Mouse (Mus musculus) midbrain, embryonic 11.5 days (tissue): ENCODE data around the gene Sh2d3c. TPM values are rescaled to one million over a fixed set of nuclear protein-coding genes. Genes with fewer than 3 reads are reported as not detected.

ENCODE experiments used
- ATAC-seq: fragments of 200-750 bp; cut with Nextera tagmentation; 2 replicates; pipeline ENCODE4 v1.8.0; 2017; ENCODE audit warnings: moderate TSS enrichment, moderate library complexity; ENCODE audit not compliant: low FRiP score
- DNase-seq: peaks from one replicate; pipeline ENCODE4 v3.0.0; 2015; ENCODE audit warnings: low spot score; ENCODE audit errors: missing footprints
- H3K27ac ChIP-seq: fragments of 300-500 bp; sonication (generic); 2 replicates; pipeline ENCODE4 v1.5.1; 2014; ENCODE audit warnings: low read depth, low read length
- H3K27me3 ChIP-seq: fragments of 300-500 bp; sonication (generic); 2 replicates; pipeline ENCODE4 v1.6.1; 2014; ENCODE audit warnings: mild to moderate bottlenecking, low read length, moderate library complexity, mixed read lengths; ENCODE audit not compliant: control insufficient read depth, insufficient read depth
- H3K36me3 ChIP-seq: fragments of 300-500 bp; sonication (generic); 2 replicates; pipeline ENCODE4 v1.6.1; 2014; ENCODE audit warnings: mild to moderate bottlenecking, low read length, moderate library complexity, mixed read lengths; ENCODE audit not compliant: control insufficient read depth, insufficient read depth
- H3K4me1 ChIP-seq: fragments of 300-500 bp; sonication (generic); 2 replicates; pipeline ENCODE4 v1.6.1; 2014; ENCODE audit warnings: low read length; ENCODE audit not compliant: control insufficient read depth, insufficient read depth
- H3K4me2 ChIP-seq: fragments of 300-500 bp; sonication (generic); 2 replicates; pipeline ENCODE4 v1.6.1; 2014; ENCODE audit warnings: mild to moderate bottlenecking, moderate library complexity
- H3K4me3 ChIP-seq: fragments of 300-500 bp; sonication (generic); 2 replicates; pipeline ENCODE4 v1.5.1; 2014; ENCODE audit warnings: low read depth, low read length
- H3K9ac ChIP-seq: fragments of 300-500 bp; sonication (generic); 2 replicates; pipeline ENCODE4 v1.6.1; 2014; ENCODE audit warnings: low read length
- H3K9me3 ChIP-seq: fragments of 300-500 bp; sonication (generic); 2 replicates; pipeline ENCODE4 v1.6.1; 2016; ENCODE audit warnings: low read length; ENCODE audit not compliant: control insufficient read depth
- WGBS: fragments of 180-500 bp; shearing (Covaris S2); extraction: QIAGEN DNeasy Blood & Tissue Kit; methylation state at CpG from one replicate; pipeline ENCODE4 v1.1.7; 2014; 5-methylcytosine and 5-hydroxymethylcytosine counted together
- polyA plus RNA-seq: library from polyadenylated mRNA; unstranded; fragments of >200 nt; fragmentation: Nextera tagmentation; extraction: Ambion mirVana; gene quantifications from 2 replicates; pipeline ENCODE4 v1.2.1, GENCODE M21; 2014

Sh2d3c gene
- polyA plus RNA-seq, 1 experiment from 2014 or later: 25.5 TPM

GRCm38 (mm10) chr2:32768661-32769285, 47.9 kb downstream of the Sh2d3c start:
- DNase-seq (no peak), ATAC-seq (no peak)
- peaks cover 5% of the 10 kb centered on the region for H3K4me1 ChIP-seq
- no peaks in the 10 kb centered on the region for H3K9me3 ChIP-seq
- no peaks in the 10 kb centered on the region for H3K36me3 ChIP-seq
- no peaks in the 10 kb centered on the region for H3K27me3 ChIP-seq
- H3K27ac ChIP-seq: no peak overlapping the region
- H3K9ac ChIP-seq: no peak overlapping the region
- 51% methylated on average over 19 of the region's 19 CpGs for WGBS
- no peak overlapping the region for H3K4me2 ChIP-seq
- no peak overlapping the region for H3K4me3 ChIP-seq

- no peak for ATAC-seq
- Histone ChIP-seq H3K4me2 (no peak overlapping the region), H3K4me3 (no peak overlapping the region), H3K27me3 (no peaks in the 10 kb centered on the region), H3K27ac (no peak overlapping the region), H3K36me3 (no peaks in the 10 kb centered on the region), H3K4me1 (peaks cover 5% of the 10 kb centered on the region), H3K9me3 (no peaks in the 10 kb centered on the region), H3K9ac (no peak overlapping the region)
- peak; percentile 80 for DNase-seq
- WGBS: 47% methylated on average over 5 of the region's 5 CpGs
Observed at GRCm38 (mm10) chr2:32769327-32770085, 48.7 kb downstream of the Sh2d3c start.

GRCm38 (mm10) chr2:32771886-32772285, 51.0 kb downstream of the Sh2d3c start:
- DNase-seq (no peak), ATAC-seq (no peak)
- no peaks in the 10 kb centered on the region for H3K36me3 ChIP-seq
- H3K4me2 ChIP-seq: no peak overlapping the region
- H3K27ac ChIP-seq: no peak overlapping the region
- 34% methylated on average over 12 of the region's 12 CpGs for WGBS
- peaks cover 14% of the 10 kb centered on the region for H3K4me1 ChIP-seq
- H3K27me3 ChIP-seq: no peaks in the 10 kb centered on the region
- no peak overlapping the region for H3K9ac ChIP-seq
- H3K9me3 ChIP-seq: no peaks in the 10 kb centered on the region
- H3K4me3 ChIP-seq: no peak overlapping the region

- peaks cover 14% of the 10 kb centered on the region for H3K4me1 ChIP-seq
Observed at GRCm38 (mm10) chr2:32772626-32773279, 51.9 kb downstream of the Sh2d3c start.

GRCm38 (mm10) chr2:32775359-32776074, 54.7 kb downstream of the Sh2d3c start, which contains the start of the genes Ttc16 and Ptrh1:
Ttc16 (minus strand) TSS chr2:32775633.
Ptrh1 (plus strand) TSS chr2:32775786.
- peak within 1 kb of the TSS; percentile 76 for H3K4me2 ChIP-seq
- DNase-seq: peak; percentile 99
- no peaks in the 10 kb centered on the region for H3K9me3 ChIP-seq
- H3K27ac ChIP-seq: no peak within 1 kb of the TSS
- H3K4me1 ChIP-seq: peaks cover 12% of the 10 kb centered on the region; the same call in 1 of the 2 replicates
- peak; percentile 97 for ATAC-seq
- no peaks in the 10 kb centered on the region for H3K27me3 ChIP-seq
- H3K4me3 ChIP-seq: peak within 1 kb of the TSS; percentile 54
- H3K36me3 ChIP-seq: no peaks in the 10 kb centered on the region
- under 1% methylated on average over 46 of the region's 46 CpGs for WGBS
- H3K9ac ChIP-seq: peak within 1 kb of the TSS; percentile 58

More at GRCm38 (mm10) chr2:32772626-32773279, 51.9 kb downstream of the Sh2d3c start:
- H3K36me3 ChIP-seq: no peaks in the 10 kb centered on the region
- ATAC-seq: no peak
- DNase-seq: no peak
- H3K4me2 ChIP-seq: no peak overlapping the region
- WGBS: 79% methylated on average over 8 of the region's 8 CpGs
- no peak overlapping the region for H3K4me3 ChIP-seq
- no peaks in the 10 kb centered on the region for H3K9me3 ChIP-seq
- H3K9ac ChIP-seq: no peak overlapping the region
- no peak overlapping the region for H3K27ac ChIP-seq
- H3K27me3 ChIP-seq: no peaks in the 10 kb centered on the region

GRCm38 (mm10) chr2:32776192-32776591, 55.3 kb downstream of the Sh2d3c start:
- H3K27me3 ChIP-seq: no peaks in the 10 kb centered on the region
- 26% methylated on average over 22 of the region's 22 CpGs for WGBS

GRCm38 (mm10) chr2:32778081-32778480, 57.2 kb downstream of the Sh2d3c start:
- whole genome bisulfite sequencing: 87% methylated on average over 6 of the region's 6 CpGs
- H3K27ac ChIP-seq: no peak overlapping the region
- ATAC-seq: no peak
- H3K4me2 ChIP-seq: no peak overlapping the region
- no peaks in the 10 kb centered on the region for H3K9me3 ChIP-seq
- H3K4me3 ChIP-seq: no peak overlapping the region
- no peaks in the 10 kb centered on the region for H3K36me3 ChIP-seq
- peaks cover 12% of the 10 kb centered on the region; the same call in 1 of the 2 replicates for H3K4me1 ChIP-seq
- H3K27me3 ChIP-seq: no peaks in the 10 kb centered on the region
- H3K9ac ChIP-seq: no peak overlapping the region
- DNase-seq: peak; percentile 1

More at GRCm38 (mm10) chr2:32776192-32776591, 55.3 kb downstream of the Sh2d3c start:
- peak overlapping the region; percentile 76 for H3K4me2 ChIP-seq
- DNase-seq (no peak), ATAC-seq (no peak)
- H3K4me3 ChIP-seq: peak overlapping the region; percentile 54
- peak overlapping the region; percentile 54 for H3K9ac ChIP-seq
- no peaks in the 10 kb centered on the region for H3K9me3 ChIP-seq
- no peaks in the 10 kb centered on the region for H3K36me3 ChIP-seq
- H3K4me1 ChIP-seq: peaks cover 12% of the 10 kb centered on the region; the same call in 1 of the 2 replicates
- no peak overlapping the region for H3K27ac ChIP-seq

GRCm38 (mm10) chr2:32779131-32779530, 58.3 kb downstream of the Sh2d3c start:
- 9% methylated on average over 8 of the region's 8 CpGs for WGBS
- no peak overlapping the region for H3K27ac ChIP-seq

More at GRCm38 (mm10) chr2:32779131-32779530, 58.3 kb downstream of the Sh2d3c start:
- no peak overlapping the region for H3K4me2 ChIP-seq
- ATAC-seq: no peak
- no peaks in the 10 kb centered on the region for H3K9me3 ChIP-seq
- no peak overlapping the region for H3K4me3 ChIP-seq
- H3K36me3 ChIP-seq: no peaks in the 10 kb centered on the region
- H3K9ac ChIP-seq: no peak overlapping the region
- H3K4me1 ChIP-seq: peaks cover 12% of the 10 kb centered on the region; the same call in 1 of the 2 replicates
- H3K27me3 ChIP-seq: no peaks in the 10 kb centered on the region
- DNase-seq: peak; percentile 90
